Mouse (Mus musculus): ENCODE results near the gene Rundc3a. TPM values are rescaled to one million over a fixed set of nuclear protein-coding genes. Genes with fewer than 3 reads are reported as not detected.

Gene Rundc3a
- polyA plus RNA-seq, 1 experiment from 2014 or later = 7.0 TPM

- H3K9me3 ChIP-seq (replicated peaks; ENCODE audit: low read length) = no peaks in the 10 kb centered on the region
- H3K27ac ChIP-seq = no peak overlapping the region
- DNase-seq (ENCODE audit: low spot score) = no peak
- TF ChIP-seq CTCF (IDR thresholded peaks at IDR 0.05; ENCODE audit: low read depth) = no peak
- no peaks in the 10 kb centered on the region for H3K27me3 ChIP-seq (ENCODE audit: insufficient read depth, low read length)
- 86% methylated on average over 11 of the region's 11 CpGs for WGBS
- ATAC-seq (replicated peaks; ENCODE audit: low FRiP score, low read depth) = no peak
- 0 out of 2 replicates have a peak overlapping the region, but pooled peaks have one; percentile 73 for H3K9ac ChIP-seq (ENCODE audit: low read depth, low read length)
- peaks cover 13% of the 10 kb centered on the region for H3K4me1 ChIP-seq (replicated peaks; ENCODE audit: insufficient read depth, low read length)
- H3K4me2 ChIP-seq (ENCODE audit: low read length) = peak overlapping the region; percentile 61
- peak overlapping the region; percentile 62; the same call in 1 of the 2 replicates for H3K4me3 ChIP-seq (replicated peaks; ENCODE audit: low read depth, low read length)
- H3K36me3 ChIP-seq (ENCODE audit: insufficient read depth, low read length) = peaks cover 27% of the 10 kb centered on the region
Observed at GRCm38 (mm10) chr11:102405544-102406285, 12.5 kb downstream of the Rundc3a start.

GRCm38 (mm10) chr11:102406401-102406800, 13.2 kb downstream of the Rundc3a start:
- no peaks in the 10 kb centered on the region for H3K9me3 ChIP-seq (replicated peaks; ENCODE audit: low read length)
- no peaks in the 10 kb centered on the region for H3K27me3 ChIP-seq (ENCODE audit: insufficient read depth, low read length)
- DNase-seq (ENCODE audit: low spot score) = no peak
- peak overlapping the region; percentile 61 for H3K4me2 ChIP-seq (ENCODE audit: low read length)
- H3K4me1 ChIP-seq (replicated peaks; ENCODE audit: insufficient read depth, low read length) = peaks cover 13% of the 10 kb centered on the region
- H3K36me3 ChIP-seq (ENCODE audit: insufficient read depth, low read length) = peaks cover 27% of the 10 kb centered on the region
- peak overlapping the region; percentile 92 for H3K27ac ChIP-seq
- ATAC-seq (replicated peaks; ENCODE audit: low FRiP score, low read depth) = no peak
- H3K4me3 ChIP-seq (replicated peaks; ENCODE audit: low read depth, low read length) = peak overlapping the region; percentile 62
- peak overlapping the region; percentile 73 for H3K9ac ChIP-seq (ENCODE audit: low read depth, low read length)
- no peak for TF ChIP-seq CTCF (IDR thresholded peaks at IDR 0.05; ENCODE audit: low read depth)
- 10% methylated on average over 3 of the region's 3 CpGs for WGBS

GRCm38 (mm10) chr11:102406900-102407833, 14.0 kb downstream of the Rundc3a start:
- peak; percentile 58 for ATAC-seq (replicated peaks; ENCODE audit: low FRiP score, low read depth)

GRCm38 (mm10) chr11:102407834-102408215, 14.6 kb downstream of the Rundc3a start, which contains the start of gene Slc25a39:
TSS of gene Slc25a39 (minus strand) at chr11:102407946.
- ATAC-seq (replicated peaks; ENCODE audit: low FRiP score, low read depth) (peak; percentile 2; the same call in 1 of the 2 replicates), DNase-seq (ENCODE audit: low spot score) (no peak)
- H3K4me2 ChIP-seq (ENCODE audit: low read length) = peak within 1 kb of the TSS; percentile 61
- H3K4me3 ChIP-seq (replicated peaks; ENCODE audit: low read depth, low read length) = peak within 1 kb of the TSS; percentile 62
- peak within 1 kb of the TSS; percentile 92 for H3K27ac ChIP-seq
- H3K27me3 ChIP-seq (ENCODE audit: insufficient read depth, low read length) = no peaks in the 10 kb centered on the region
- H3K4me1 ChIP-seq (replicated peaks; ENCODE audit: insufficient read depth, low read length) = peaks cover 13% of the 10 kb centered on the region
- TF ChIP-seq CTCF (IDR thresholded peaks at IDR 0.05; ENCODE audit: low read depth) = no peak
- under 1% methylated on average over 19 of the region's 19 CpGs for WGBS
- peak within 1 kb of the TSS; percentile 73 for H3K9ac ChIP-seq (ENCODE audit: low read depth, low read length)
- H3K9me3 ChIP-seq (replicated peaks; ENCODE audit: low read length) = no peaks in the 10 kb centered on the region
- H3K36me3 ChIP-seq (ENCODE audit: insufficient read depth, low read length) = peaks cover 20% of the 10 kb centered on the region

More at GRCm38 (mm10) chr11:102406900-102407833, 14.0 kb downstream of the Rundc3a start:
- WGBS = under 1% methylated on average over 75 of the region's 85 CpGs
- Histone ChIP-seq H3K27me3 (ENCODE audit: insufficient read depth, low read length) (no peaks in the 10 kb centered on the region), H3K27ac (peak overlapping the region; percentile 92), H3K9ac (ENCODE audit: low read depth, low read length) (peak overlapping the region; percentile 73), H3K4me1 (replicated peaks; ENCODE audit: insufficient read depth, low read length) (peaks cover 13% of the 10 kb centered on the region), H3K4me3 (replicated peaks; ENCODE audit: low read depth, low read length) (peak overlapping the region; percentile 62), H3K9me3 (replicated peaks; ENCODE audit: low read length) (no peaks in the 10 kb centered on the region), H3K36me3 (ENCODE audit: insufficient read depth, low read length) (peaks cover 26% of the 10 kb centered on the region), H3K4me2 (ENCODE audit: low read length) (peak overlapping the region; percentile 61)
- no peak for TF ChIP-seq CTCF (IDR thresholded peaks at IDR 0.05; ENCODE audit: low read depth)
- DNase-seq (ENCODE audit: low spot score) = peak; percentile 92

GRCm38 (mm10) chr11:102408344-102408876, 15.2 kb downstream of the Rundc3a start:
- under 1% methylated on average over 32 of the region's 32 CpGs for WGBS
- 0 out of 2 replicates have a peak, but pooled peaks have one; percentile 6 for TF ChIP-seq CTCF (IDR thresholded peaks at IDR 0.05; ENCODE audit: low read depth)
- ATAC-seq (replicated peaks; ENCODE audit: low FRiP score, low read depth) (peak; percentile 91), DNase-seq (ENCODE audit: low spot score) (peak; percentile 99)
- Histone ChIP-seq H3K27me3 (ENCODE audit: insufficient read depth, low read length) (no peaks in the 10 kb centered on the region), H3K9me3 (replicated peaks; ENCODE audit: low read length) (no peaks in the 10 kb centered on the region), H3K9ac (ENCODE audit: low read depth, low read length) (peak overlapping the region; percentile 73), H3K4me3 (replicated peaks; ENCODE audit: low read depth, low read length) (peak overlapping the region; percentile 62), H3K4me1 (replicated peaks; ENCODE audit: insufficient read depth, low read length) (peaks cover 13% of the 10 kb centered on the region), H3K4me2 (ENCODE audit: low read length) (peak overlapping the region; percentile 61), H3K36me3 (ENCODE audit: insufficient read depth, low read length) (peaks cover 14% of the 10 kb centered on the region), H3K27ac (peak overlapping the region; percentile 92)

All from kidney, postnatal 0 days (tissue).